Mouse (Mus musculus) ES-E14 (cell line): Measurements from ENCODE around the gene Stfa2l1. TPM values are rescaled to one million over a fixed set of nuclear protein-coding genes. Genes with fewer than 3 reads are reported as not detected.
"Not testable (repeated sequence)": the region's sequence is repeated elsewhere in the genome, so short reads cannot be mapped to it uniquely, and the experiment has no call there.

Experiments
- DNase-seq: peaks from one replicate; pipeline ENCODE4 v3.0.0-alpha.2; 2013; ENCODE audit warnings: low read depth, low spot score
- H3K27ac ChIP-seq: 2 replicates; pipeline ENCODE4 v1.5.1; 2012; ENCODE audit warnings: low read depth, mild to moderate bottlenecking, low read length, moderate library complexity, mixed read lengths; ENCODE audit not compliant: poor library complexity, insufficient read depth, severe bottlenecking
- H3K36me3 ChIP-seq: 2 replicates; pipeline ENCODE4 v1.6.1; 2012; ENCODE audit warnings: mild to moderate bottlenecking, low read length, moderate library complexity, mixed read lengths; ENCODE audit not compliant: control insufficient read depth, poor library complexity, insufficient read depth, severe bottlenecking
- H3K4me1 ChIP-seq, 2 experiments: fragments of 150-350 bp in 1 of 2; sonication (generic) in 1 of 2; 2 replicates each; pipeline ENCODE4 v1.6.1; 2012; ENCODE audit warnings: low read length in 2 of 2, mild to moderate bottlenecking in 1 of 2, mixed read lengths in 1 of 2; ENCODE audit not compliant: control insufficient read depth in 2 of 2, insufficient read depth in 2 of 2, poor library complexity in 1 of 2
- H3K4me3 ChIP-seq, 2 experiments: fragments of 150-350 bp in 1 of 2; sonication (generic) in 1 of 2; 2 replicates each; pipeline ENCODE4 v1.5.1; 2012; ENCODE audit warnings: low read length in 2 of 2, low read depth in 1 of 2, mild to moderate bottlenecking in 1 of 2, mixed read lengths in 1 of 2; ENCODE audit not compliant: insufficient read depth in 1 of 2, poor library complexity in 1 of 2, severe bottlenecking in 1 of 2
- H3K9ac ChIP-seq: 2 replicates; pipeline ENCODE4 v1.6.1; 2012; ENCODE audit warnings: low read depth, mild to moderate bottlenecking, low read length, mixed read lengths; ENCODE audit not compliant: poor library complexity, insufficient read depth, severe bottlenecking
- H3K9me3 ChIP-seq: fragments of 150-350 bp; sonication (generic); 2 replicates; pipeline ENCODE4 v1.6.1; 2012; ENCODE audit warnings: low read depth, mild to moderate bottlenecking, low read length; ENCODE audit not compliant: control insufficient read depth, insufficient read depth
- CHD2 ChIP-seq: IDR thresholded peaks from 2 replicates; pipeline ENCODE4 v1.6.1; 2014; ENCODE audit warnings: mild to moderate bottlenecking, low read depth, low read length, inconsistent platforms
- HCFC1 ChIP-seq: IDR thresholded peaks from 2 replicates; pipeline ENCODE4 v1.6.1; 2012; ENCODE audit warnings: low read length, inconsistent platforms, borderline replicate concordance; ENCODE audit not compliant: insufficient read depth
- MAFK ChIP-seq: IDR thresholded peaks from 2 replicates; pipeline ENCODE4 v1.6.1; 2014; ENCODE audit warnings: mild to moderate bottlenecking, low read depth, low read length, inconsistent platforms; ENCODE audit not compliant: insufficient read depth
- ZC3H11A ChIP-seq: IDR thresholded peaks from 2 replicates; pipeline ENCODE4 v1.6.1; 2012; ENCODE audit warnings: low read depth, mild to moderate bottlenecking, inconsistent platforms, low read length, borderline replicate concordance
- ZNF384 ChIP-seq: IDR thresholded peaks from 2 replicates; pipeline ENCODE4 v1.6.1; 2012; ENCODE audit warnings: low read depth, low read length, inconsistent platforms
- in situ Hi-C, 2 experiments: fragments of 600-800 bp; cut with MboI; formaldehyde crosslinking; loops; one replicate each; pipeline ENCODE4 v1.15.1; 2025; ENCODE audit warnings: low sequenced_read_pairs in 2 of 2, inconsistent platforms in 1 of 2; ENCODE audit not compliant: unreplicated experiment in 2 of 2
- total RNA-seq: library from RNA; depleted of rRNA; stranded (reverse); fragments of 300-350 nt; gene quantifications from 2 replicates; pipeline ENCODE4 v1.2.3, GENCODE M21; 2012; rRNA removed

Stfa2l1 gene
- not detected in 2 replicates for total RNA-seq

GRCm38 (mm10) chr16:36156402-36156975 is at the start of gene Stfa2l1:
Gene Stfa2l1, plus strand, starts transcription at chr16:36156811.
- TF ChIP-seq CHD2: no peak
- TF ChIP-seq ZC3H11A: no peak
- no peak for TF ChIP-seq HCFC1
- no peak for TF ChIP-seq ZNF384
- no peak for TF ChIP-seq MAFK
- Histone ChIP-seq H3K9ac (no peak within 1 kb of the TSS), H3K4me1 (no peaks in the 10 kb centered on the region), H3K36me3 (no peaks in the 10 kb centered on the region), H3K4me3 (no peak within 1 kb of the TSS), H3K27ac (no peak within 1 kb of the TSS), H3K9me3 (no peaks in the 10 kb centered on the region)
- in situ Hi-C loops: no loop called here
- no peak for DNase-seq

GRCm38 (mm10) chr16:36111486-36111885 is 45.1 kb upstream of the Stfa2l1 start:
- H3K9ac ChIP-seq, H3K4me1 ChIP-seq, DNase-seq, in situ Hi-C loops, H3K27ac ChIP-seq, H3K36me3 ChIP-seq, H3K4me3 ChIP-seq, H3K9me3 ChIP-seq: not testable (repeated sequence)

DNA sequence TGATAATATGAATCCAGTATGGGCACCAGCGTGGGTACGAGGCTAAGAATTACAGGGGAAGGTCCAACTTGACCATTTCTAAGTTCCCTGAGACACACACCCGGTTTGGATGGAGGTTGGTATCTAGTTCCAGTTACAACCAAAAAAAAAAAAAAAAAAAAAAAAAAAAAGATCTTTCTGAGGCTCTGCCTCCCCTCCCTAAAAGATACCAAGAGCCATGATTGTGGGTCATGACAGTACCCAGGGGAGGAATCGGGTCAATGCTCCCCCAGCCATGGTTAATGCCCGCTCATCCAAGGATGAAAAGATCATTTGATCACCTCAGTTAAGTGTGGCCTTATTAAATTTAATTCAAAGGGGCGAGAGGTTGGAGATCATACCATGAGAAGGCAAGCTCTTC is 40.9 kb upstream of the Stfa2l1 start:
- H3K9ac ChIP-seq, H3K9me3 ChIP-seq, in situ Hi-C loops, H3K27ac ChIP-seq, H3K36me3 ChIP-seq, DNase-seq, H3K4me1 ChIP-seq, H3K4me3 ChIP-seq: not testable (repeated sequence)
- TF ChIP-seq ZNF384: peak; percentile 95

DNA sequence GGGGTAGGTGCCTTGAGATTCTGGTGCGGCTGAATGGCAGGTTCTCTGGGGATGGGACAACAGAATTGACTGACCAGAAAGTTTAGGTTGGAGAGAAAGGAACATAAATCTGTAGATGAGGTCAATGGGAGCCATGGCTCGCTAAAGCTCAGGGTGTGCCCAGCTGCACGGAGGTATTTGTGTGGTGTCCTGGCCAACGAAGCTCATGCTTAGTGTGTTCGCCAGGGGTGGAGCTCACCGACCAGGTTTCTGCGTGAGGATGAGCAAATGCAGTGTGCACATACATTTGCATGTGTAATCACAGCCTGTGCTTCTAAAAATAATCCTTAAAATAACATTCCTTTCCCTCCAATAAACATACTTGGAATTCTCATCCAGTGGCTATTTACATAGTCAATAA is 28.5 kb upstream of the Stfa2l1 start:
- in situ Hi-C loops: no loop called here
- Histone ChIP-seq H3K9ac (no peak overlapping the region), H3K9me3 (no peaks in the 10 kb centered on the region), H3K36me3 (no peaks in the 10 kb centered on the region), H3K4me1 (peaks cover 0 to 2% of the 10 kb centered on the region in 2 experiments; a peak in 1 of 4 replicates), H3K4me3 (no peak overlapping the region), H3K27ac (no peak overlapping the region)
- TF ChIP-seq HCFC1 (no peak), CHD2 (no peak), MAFK (no peak), ZC3H11A (no peak), ZNF384 (no peak)
- no peak for DNase-seq

GRCm38 (mm10) chr16:36131141-36131540 is 25.5 kb upstream of the Stfa2l1 start, which contains the start of gene Csta1:
Gene Csta1, minus strand, starts transcription at chr16:36131241.
- Histone ChIP-seq H3K36me3 (no peaks in the 10 kb centered on the region), H3K27ac (no peak within 1 kb of the TSS), H3K9ac (no peak within 1 kb of the TSS), H3K4me3 (no peak within 1 kb of the TSS), H3K9me3 (no peaks in the 10 kb centered on the region), H3K4me1 (peaks cover 0 to 2% of the 10 kb centered on the region in 2 experiments; a peak in 1 of 4 replicates)
- TF ChIP-seq CHD2 (no peak), ZC3H11A (no peak), ZNF384 (no peak), MAFK (no peak), HCFC1 (no peak)
- in situ Hi-C loops: no loop called here
- DNase-seq: no peak
